Mouse (Mus musculus) left cerebral cortex, postnatal 10 days (tissue): ENCODE results near the gene Cdhr1. TPM values are rescaled to one million over a fixed set of nuclear protein-coding genes. Genes with fewer than 3 reads are reported as not detected.
A peak's percentile ranks its signal among the peaks of the same experiment; 100 is the strongest.
"Not testable (repeated sequence)": the region's sequence is repeated elsewhere in the genome, so short reads cannot be mapped to it uniquely, and the experiment has no call there.

Source experiments
- DNase-seq, 2 experiments: peaks; one replicate each; pipeline ENCODE4 v3.0.0; 2021 to 2022; ENCODE audit warnings: low spot score in 2 of 2, mixed read lengths in 1 of 2; ENCODE audit errors: extremely low spot score in 1 of 2
- intact Hi-C: fragments of 180-260 bp; cut with DNase I; formaldehyde crosslinking; loops from one replicate; pipeline ENCODE4 v1.15.1; 2025
- total RNA-seq, 2 experiments: library from RNA; stranded (reverse); gene quantifications; 2 replicates each; pipeline ENCODE4 v1.2.3; 2021

Gene Cdhr1
- total RNA-seq = 10 to 100 TPM; 16.1 to 19.1 TPM

- peak in 1 of 2 experiments; percentile 45 for DNase-seq
- intact Hi-C loops = no loop called here
These were observed at the start of gene Cdhr1 for GRCm38 (mm10) chr14:37097956-37098530. TSS of gene Cdhr1 (minus strand) at chr14:37098347.

- DNase-seq = no peak
- intact Hi-C loops = no loop called here
These were observed 41.0 kb upstream of the Cdhr1 start for GRCm38 (mm10) chr14:37139051-37139710.

- intact Hi-C loops, DNase-seq: not testable (repeated sequence)
These were observed 39.4 kb upstream of the Cdhr1 start for GRCm38 (mm10) chr14:37137596-37137995.

- intact Hi-C loops = no loop called here
These were observed 38.0 kb upstream of the Cdhr1 start for GRCm38 (mm10) chr14:37136110-37136509.

GRCm38 (mm10) chr14:37135671-37136070, 37.5 kb upstream of the Cdhr1 start:
- intact Hi-C loops = no loop called here
- DNase-seq = no peak

More at GRCm38 (mm10) chr14:37136110-37136509, 38.0 kb upstream of the Cdhr1 start:
- DNase-seq = no peak

GRCm38 (mm10) chr14:37135127-37135593, 37.0 kb upstream of the Cdhr1 start, which contains the start of gene Ghitm:
TSS of gene Ghitm (minus strand) at chr14:37135272.
- peak; percentile 97 to 98 for DNase-seq
- intact Hi-C loops = no loop called here

GRCm38 (mm10) chr14:37134304-37135126, 36.4 kb upstream of the Cdhr1 start:
- intact Hi-C loops = no loop called here
- no peak for DNase-seq

GRCm38 (mm10) chr14:37127652-37128051, 29.5 kb upstream of the Cdhr1 start:
- intact Hi-C loops = loop anchor here (5.0 kb wide), 1 partner anchor 260 kb away; no protein-coding TSS in a partner anchor
- DNase-seq = peak in 1 of 2 experiments; percentile 42

GRCm38 (mm10) chr14:37119233-37119632, 21.1 kb upstream of the Cdhr1 start:
- intact Hi-C loops = no loop called here

GRCm38 (mm10) chr14:37113922-37114321, 15.8 kb upstream of the Cdhr1 start, which contains the start of gene 2610528A11Rik:
TSS of gene 2610528A11Rik (minus strand) at chr14:37114022.
- intact Hi-C loops = no loop called here
- no peak for DNase-seq

More at GRCm38 (mm10) chr14:37119233-37119632, 21.1 kb upstream of the Cdhr1 start:
- no peak for DNase-seq

GRCm38 (mm10) chr14:37112931-37113330, 14.8 kb upstream of the Cdhr1 start:
- DNase-seq = no peak
- intact Hi-C loops = no loop called here

- intact Hi-C loops = no loop called here
- no peak for DNase-seq
These were observed 13.2 kb upstream of the Cdhr1 start for GRCm38 (mm10) chr14:37111371-37111770.

GRCm38 (mm10) chr14:37110456-37110855, 12.3 kb upstream of the Cdhr1 start:
- intact Hi-C loops = no loop called here
- DNase-seq = no peak

GRCm38 (mm10) chr14:37109975-37110374, 11.8 kb upstream of the Cdhr1 start:
- intact Hi-C loops = no loop called here

GRCm38 (mm10) chr14:37109460-37109859, 11.3 kb upstream of the Cdhr1 start:
- no peak for DNase-seq
- intact Hi-C loops = no loop called here

More at GRCm38 (mm10) chr14:37109975-37110374, 11.8 kb upstream of the Cdhr1 start:
- DNase-seq = no peak

- no peak for DNase-seq
- intact Hi-C loops = no loop called here
These were observed 7.7 kb upstream of the Cdhr1 start for GRCm38 (mm10) chr14:37105846-37106245.

- intact Hi-C loops = no loop called here
- DNase-seq = peak in 1 of 2 experiments; percentile 68
These were observed 6.6 kb upstream of the Cdhr1 start for GRCm38 (mm10) chr14:37104747-37105146.

- no peak for DNase-seq
- intact Hi-C loops = no loop called here
These were observed 4.3 kb upstream of the Cdhr1 start for GRCm38 (mm10) chr14:37102484-37102883.

- DNase-seq = no peak
- intact Hi-C loops = no loop called here
These were observed 3.4 kb upstream of the Cdhr1 start for GRCm38 (mm10) chr14:37101531-37101930.
